Mouse (Mus musculus): ENCODE data around the gene Impad1. TPM values are rescaled to one million over a fixed set of nuclear protein-coding genes. Genes with fewer than 3 reads are reported as not detected.

Gene Impad1
- polyA plus RNA-seq, 1 experiment = 10.7 TPM

GRCm38 (mm10) chr4:4765806-4766205 is 27.3 kb downstream of the Impad1 start:
- Histone ChIP-seq H3K79me2 (ENCODE audit: control insufficient read depth, insufficient read depth) (no peaks in the 10 kb centered on the region), H3K4me2 (ENCODE audit: low read depth) (no peak overlapping the region), H3K4me3 (no peak overlapping the region), H3K36me3 (ENCODE audit: control insufficient read depth, insufficient read depth) (peaks cover 52% of the 10 kb centered on the region), H3ac (ENCODE audit: control insufficient read depth, insufficient read length) (no peak overlapping the region), H3K27me3 (ENCODE audit: control insufficient read depth, insufficient read depth, insufficient read length) (no peaks in the 10 kb centered on the region)
- no peak for TF ChIP-seq POLR2A (IDR thresholded peaks at IDR 0.05; ENCODE audit: insufficient read length, low read depth)
- TF ChIP-seq POLR2AphosphoS2 (IDR thresholded peaks at IDR 0.05; ENCODE audit: insufficient read length, low read depth) = no peak
- no peak for TF ChIP-seq CEBPB (IDR thresholded peaks at IDR 0.05; ENCODE audit: insufficient read depth, poor library complexity, severe bottlenecking)
- no peak for TF ChIP-seq MAX (IDR thresholded peaks at IDR 0.05; ENCODE audit: low read depth)
- TF ChIP-seq TCF12 (IDR thresholded peaks at IDR 0.05; ENCODE audit: insufficient read depth, poor library complexity, severe bottlenecking) = no peak
- TF ChIP-seq E2F4 (IDR thresholded peaks at IDR 0.05; ENCODE audit: insufficient read depth) = no peak
- TF ChIP-seq MYOD1 (IDR thresholded peaks at IDR 0.05; ENCODE audit: control insufficient read depth in 1 of 3, insufficient read length in 2 of 3, low read depth in 2 of 3) = no peak
- TF ChIP-seq TCF3 (IDR thresholded peaks at IDR 0.05; ENCODE audit: insufficient read length, low read depth) = no peak
- no peak for TF ChIP-seq REST (IDR thresholded peaks at IDR 0.05; ENCODE audit: insufficient read depth, insufficient read length)
- TF ChIP-seq USF1 (IDR thresholded peaks at IDR 0.05; ENCODE audit: low read depth) = no peak
- no peak for TF ChIP-seq SRF (IDR thresholded peaks at IDR 0.05; ENCODE audit: control insufficient read depth, insufficient read length, low read depth)
- no peak for TF ChIP-seq MYOG (IDR thresholded peaks at IDR 0.05; ENCODE audit: control insufficient read depth in 1 of 3, insufficient read depth in 1 of 3, insufficient read length in 2 of 3, low read depth in 2 of 3)

DNA sequence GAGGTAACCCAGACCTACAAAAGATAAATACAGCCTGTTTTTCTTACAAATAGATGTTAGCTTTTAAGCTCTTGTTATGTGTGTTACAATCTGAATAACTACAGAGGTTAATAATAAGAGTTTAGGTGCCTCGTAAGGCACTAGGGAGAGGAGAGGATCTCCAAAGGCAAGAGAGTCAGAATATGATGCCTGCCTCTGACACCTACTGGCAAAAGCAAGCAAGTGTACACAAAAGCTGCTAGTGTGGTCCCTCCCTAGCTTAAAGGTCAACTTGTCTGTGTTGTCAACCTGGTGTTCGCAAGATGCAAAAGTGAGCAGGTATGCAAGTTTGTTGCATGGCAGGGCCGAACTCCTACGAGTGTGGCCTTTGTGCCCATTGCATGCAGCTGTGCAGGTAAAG is 34.8 kb downstream of the Impad1 start:
- Histone ChIP-seq H3K79me2 (ENCODE audit: control insufficient read depth, insufficient read depth) (no peaks in the 10 kb centered on the region), H3ac (ENCODE audit: control insufficient read depth, insufficient read length) (no peak overlapping the region), H3K27me3 (ENCODE audit: control insufficient read depth, insufficient read depth, insufficient read length) (no peaks in the 10 kb centered on the region), H3K36me3 (ENCODE audit: control insufficient read depth, insufficient read depth) (no peaks in the 10 kb centered on the region), H3K4me2 (ENCODE audit: low read depth) (no peak overlapping the region), H3K4me3 (no peak overlapping the region)
- TF ChIP-seq TCF3 (IDR thresholded peaks at IDR 0.05; ENCODE audit: insufficient read length, low read depth) = no peak
- no peak for TF ChIP-seq E2F4 (IDR thresholded peaks at IDR 0.05; ENCODE audit: insufficient read depth)
- no peak for TF ChIP-seq MYOG (IDR thresholded peaks at IDR 0.05; ENCODE audit: control insufficient read depth in 1 of 3, insufficient read depth in 1 of 3, insufficient read length in 2 of 3, low read depth in 2 of 3)
- no peak for TF ChIP-seq POLR2A (IDR thresholded peaks at IDR 0.05; ENCODE audit: insufficient read length, low read depth)
- no peak for TF ChIP-seq SRF (IDR thresholded peaks at IDR 0.05; ENCODE audit: control insufficient read depth, insufficient read length, low read depth)
- TF ChIP-seq MAX (IDR thresholded peaks at IDR 0.05; ENCODE audit: low read depth) = no peak
- no peak for TF ChIP-seq POLR2AphosphoS2 (IDR thresholded peaks at IDR 0.05; ENCODE audit: insufficient read length, low read depth)
- no peak for TF ChIP-seq REST (IDR thresholded peaks at IDR 0.05; ENCODE audit: insufficient read depth, insufficient read length)
- TF ChIP-seq CEBPB (IDR thresholded peaks at IDR 0.05; ENCODE audit: insufficient read depth, poor library complexity, severe bottlenecking) = no peak
- TF ChIP-seq TCF12 (IDR thresholded peaks at IDR 0.05; ENCODE audit: insufficient read depth, poor library complexity, severe bottlenecking) = no peak
- no peak for TF ChIP-seq MYOD1 (IDR thresholded peaks at IDR 0.05; ENCODE audit: control insufficient read depth in 1 of 3, insufficient read length in 2 of 3, low read depth in 2 of 3)
- TF ChIP-seq USF1 (IDR thresholded peaks at IDR 0.05; ENCODE audit: low read depth) = no peak

- Histone ChIP-seq H3ac (ENCODE audit: control insufficient read depth, insufficient read length) (no peak overlapping the region), H3K4me3 (no peak overlapping the region), H3K36me3 (ENCODE audit: control insufficient read depth, insufficient read depth) (no peaks in the 10 kb centered on the region), H3K27me3 (ENCODE audit: control insufficient read depth, insufficient read depth, insufficient read length) (no peaks in the 10 kb centered on the region), H3K4me2 (ENCODE audit: low read depth) (no peak overlapping the region), H3K79me2 (ENCODE audit: control insufficient read depth, insufficient read depth) (no peaks in the 10 kb centered on the region)
- no peak for TF ChIP-seq POLR2AphosphoS2 (IDR thresholded peaks at IDR 0.05; ENCODE audit: insufficient read length, low read depth)
- peak; percentile 65 for TF ChIP-seq USF1 (IDR thresholded peaks at IDR 0.05; ENCODE audit: low read depth)
Measured at GRCm38 (mm10) chr4:4729427-4729826, 63.7 kb downstream of the Impad1 start.

DNA sequence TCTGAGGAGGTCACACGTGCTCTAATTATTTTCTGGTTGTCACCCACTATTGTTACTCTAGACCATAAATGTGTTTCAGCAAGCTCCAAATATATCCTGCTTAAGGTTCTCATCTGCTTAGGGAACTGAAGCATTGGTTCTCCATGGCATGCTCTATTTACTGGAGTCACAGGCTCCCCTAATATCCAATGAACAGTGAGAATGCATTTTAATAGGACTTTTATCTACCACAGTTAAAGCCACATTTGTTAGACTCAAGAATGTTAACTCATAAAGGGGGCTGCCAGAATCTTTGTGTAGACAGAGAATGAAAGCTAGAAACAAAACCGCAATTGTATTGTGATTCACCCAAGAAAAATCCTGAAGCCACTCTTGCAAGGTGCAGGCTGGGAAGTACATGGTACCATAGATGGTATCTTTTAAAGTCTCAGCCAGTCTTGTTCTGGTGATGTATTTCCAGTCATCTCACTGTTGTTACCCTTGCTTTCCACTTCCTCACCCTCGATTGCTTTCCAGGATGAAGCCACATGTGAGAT is 66.8 kb downstream of the Impad1 start:
- H3K4me3 ChIP-seq = no peak overlapping the region
- H3K79me2 ChIP-seq (ENCODE audit: control insufficient read depth, insufficient read depth) = no peaks in the 10 kb centered on the region
- TF ChIP-seq REST (IDR thresholded peaks at IDR 0.05; ENCODE audit: insufficient read depth, insufficient read length) (no peak), POLR2A (IDR thresholded peaks at IDR 0.05; ENCODE audit: insufficient read length, low read depth) (no peak), POLR2AphosphoS2 (IDR thresholded peaks at IDR 0.05; ENCODE audit: insufficient read length, low read depth) (no peak), MYOG (IDR thresholded peaks at IDR 0.05; ENCODE audit: control insufficient read depth in 1 of 3, insufficient read depth in 1 of 3, insufficient read length in 2 of 3, low read depth in 2 of 3) (no peak), CEBPB (IDR thresholded peaks at IDR 0.05; ENCODE audit: insufficient read depth, poor library complexity, severe bottlenecking) (0 out of 2 replicates have a peak, but pooled peaks have one; percentile 1)
- H3K36me3 ChIP-seq (ENCODE audit: control insufficient read depth, insufficient read depth) = no peaks in the 10 kb centered on the region
- no peak overlapping the region for H3ac ChIP-seq (ENCODE audit: control insufficient read depth, insufficient read length)
- peak overlapping the region; percentile 49 for H3K4me2 ChIP-seq (ENCODE audit: low read depth)
- no peaks in the 10 kb centered on the region for H3K27me3 ChIP-seq (ENCODE audit: control insufficient read depth, insufficient read depth, insufficient read length)

DNA sequence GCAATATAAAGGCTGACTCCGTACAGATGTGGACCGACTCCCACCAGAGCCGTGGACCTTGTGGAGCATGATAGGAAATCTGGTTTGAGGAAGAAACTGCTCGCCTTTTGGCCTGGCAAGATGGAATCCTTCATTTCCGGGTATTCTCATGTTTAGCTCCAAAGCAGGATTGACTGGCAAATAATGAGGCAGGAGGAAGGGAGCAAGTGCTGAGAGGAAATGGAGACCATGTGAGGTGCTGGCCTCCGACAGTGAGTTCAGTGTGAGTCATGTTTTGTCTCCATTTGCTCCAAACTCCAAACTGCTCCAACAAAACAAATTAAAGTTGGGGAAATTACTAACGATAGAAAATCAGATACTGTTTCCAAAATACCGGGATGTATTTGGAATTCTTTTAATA is 69.3 kb downstream of the Impad1 start:
- no peaks in the 10 kb centered on the region for H3K27me3 ChIP-seq (ENCODE audit: control insufficient read depth, insufficient read depth, insufficient read length)
- no peak overlapping the region for H3ac ChIP-seq (ENCODE audit: control insufficient read depth, insufficient read length)
- H3K4me3 ChIP-seq = no peak overlapping the region
- no peaks in the 10 kb centered on the region for H3K79me2 ChIP-seq (ENCODE audit: control insufficient read depth, insufficient read depth)
- H3K36me3 ChIP-seq (ENCODE audit: control insufficient read depth, insufficient read depth) = no peaks in the 10 kb centered on the region
- TF ChIP-seq POLR2AphosphoS2 (IDR thresholded peaks at IDR 0.05; ENCODE audit: insufficient read length, low read depth) (no peak), TCF3 (IDR thresholded peaks at IDR 0.05; ENCODE audit: insufficient read length, low read depth) (no peak), E2F4 (IDR thresholded peaks at IDR 0.05; ENCODE audit: insufficient read depth) (no peak), MYOG (IDR thresholded peaks at IDR 0.05; ENCODE audit: control insufficient read depth in 1 of 3, insufficient read depth in 1 of 3, insufficient read length in 2 of 3, low read depth in 2 of 3) (no peak), MYOD1 (IDR thresholded peaks at IDR 0.05; ENCODE audit: control insufficient read depth in 1 of 3, insufficient read length in 2 of 3, low read depth in 2 of 3) (no peak), CEBPB (IDR thresholded peaks at IDR 0.05; ENCODE audit: insufficient read depth, poor library complexity, severe bottlenecking) (no peak), USF1 (IDR thresholded peaks at IDR 0.05; ENCODE audit: low read depth) (no peak), MAX (IDR thresholded peaks at IDR 0.05; ENCODE audit: low read depth) (no peak)
- H3K4me2 ChIP-seq (ENCODE audit: low read depth) = peak overlapping the region; percentile 1

Measured in myocyte (in vitro differentiated cells).